Mouse (Mus musculus): Measurements from ENCODE around the gene Kcnk12.

The Kcnk12 gene

GRCm38 (mm10) chr17:87698996-87699765 lies 98.6 kb downstream of the Kcnk12 start:
- no peak for DNase-seq (ENCODE audit: low spot score in 2 of 2)

DNA sequence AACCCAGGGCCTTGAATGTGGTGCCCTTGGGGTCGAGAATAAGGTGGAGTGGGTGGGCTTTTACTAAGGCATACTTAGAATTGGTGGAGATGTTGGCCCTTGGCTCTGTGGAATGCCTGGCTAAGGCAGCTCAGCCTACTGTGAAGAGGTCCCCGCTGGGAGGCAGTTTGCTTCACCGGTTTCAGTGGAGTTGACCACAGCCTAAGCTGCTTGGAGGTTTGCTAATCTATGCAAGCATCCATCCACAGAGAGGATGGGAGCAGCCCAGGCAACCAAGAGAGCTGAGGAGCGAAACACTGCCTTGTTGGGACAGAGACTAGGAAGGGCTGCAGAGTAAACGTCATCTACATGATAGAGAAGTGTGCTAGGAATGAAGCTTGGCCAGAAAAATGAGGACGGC lies 101.0 kb downstream of the Kcnk12 start:
- no peak for DNase-seq (ENCODE audit: low spot score in 2 of 2)

- no peak for DNase-seq (ENCODE audit: low spot score in 2 of 2)
Measured at GRCm38 (mm10) chr17:87695874-87696465, 101.8 kb downstream of the Kcnk12 start.

Measured in spleen, postnatal 10 days (tissue).